In the genomic region with DNA sequence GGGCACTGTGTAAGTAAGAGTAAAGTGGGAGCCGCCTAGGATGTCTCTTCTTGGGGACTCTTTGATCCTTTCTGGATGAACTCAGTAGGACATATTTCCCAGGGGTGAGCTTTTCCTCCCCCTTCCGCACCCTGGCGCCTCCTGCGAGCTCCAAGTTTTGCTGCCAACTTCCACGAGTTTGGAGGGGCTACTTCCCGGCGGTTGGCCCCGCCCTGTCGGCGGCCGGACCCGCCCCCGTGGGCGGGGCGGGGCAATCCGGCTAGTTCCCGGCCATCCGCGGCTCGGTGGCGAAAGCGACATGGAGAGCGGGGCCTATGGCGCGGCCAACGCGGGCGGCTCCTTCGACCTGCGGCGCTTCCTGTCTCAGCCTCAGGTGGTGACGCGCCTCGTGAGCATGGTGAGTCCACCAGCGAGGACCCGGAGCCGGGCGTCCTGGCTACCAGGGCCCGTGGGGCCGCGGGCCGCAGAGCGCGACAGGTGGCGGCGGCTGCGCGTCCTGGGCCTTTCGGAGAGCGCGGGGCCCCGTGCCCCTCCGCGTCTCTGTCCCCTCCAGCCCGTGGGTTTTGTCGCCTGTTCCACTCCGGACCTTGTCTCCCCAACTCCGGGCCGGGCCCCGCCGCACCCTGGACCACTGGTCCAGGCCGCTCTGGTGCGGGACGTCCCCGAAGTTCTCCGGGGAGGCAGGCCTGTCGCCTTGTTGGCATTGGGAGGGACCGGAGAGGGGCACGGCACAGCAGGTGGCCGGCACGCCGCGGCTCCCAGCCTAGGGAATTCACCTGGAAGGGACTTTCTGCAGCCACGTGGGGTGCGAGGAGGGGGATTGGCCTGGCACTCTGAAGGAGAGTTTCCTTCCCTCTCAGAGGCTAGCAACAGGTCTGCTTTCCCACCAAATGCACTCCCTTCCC, we compare ENCODE assay signal across 8 mouse cellular contexts. TPM values are rescaled to one million over a fixed set of nuclear protein-coding genes. Genes with fewer than 3 reads are reported as not detected.
A peak's percentile ranks its signal among the peaks of the same experiment; 100 is the strongest.
DNase-seq lines count a peak whose midpoint lies in the region; ATAC-seq and TF ChIP-seq lines count a peak whose summit lies in the region.

Gene Gm20708, plus strand, starts transcription at position 262 of the 905 bp plus-strand sequence.
Gene Syngr2, plus strand, starts transcription at position 262 of the 905 bp plus-strand sequence.

- H3K79me2 ChIP-seq in C2C12 (ENCODE audit: control insufficient read depth, insufficient read depth), result peaks cover 53% of the 10 kb centered on the region

- WGBS in embryonic facial prominence, embryonic 15.5 days, result under 1% methylated on average over 73 of the region's 75 CpGs
- WGBS in heart, embryonic 15.5 days, result 0% methylated on average over 75 of the region's 75 CpGs
- WGBS in kidney, postnatal 0 days, result under 1% methylated on average over 64 of the region's 75 CpGs

- TF ChIP-seq CTCF in C2C12 (IDR thresholded peaks at IDR 0.05; ENCODE audit: control insufficient read depth, insufficient read depth, insufficient read length), result no peak
- TF ChIP-seq CTCF in kidney, postnatal 0 days (IDR thresholded peaks at IDR 0.05; ENCODE audit: low read depth), result no peak

- peak; percentile 76 for ATAC-seq in embryonic facial prominence, embryonic 15.5 days (ENCODE audit: insufficient number of reproducible peaks, low FRiP score, low TSS enrichment, low read depth)
- ATAC-seq in heart, embryonic 15.5 days (replicated peaks; ENCODE audit: insufficient number of reproducible peaks, insufficient read depth, low FRiP score, low read depth), result peak; percentile 81
- peak; percentile 74 for ATAC-seq in kidney, postnatal 0 days (replicated peaks; ENCODE audit: low FRiP score, low read depth)

- H3K9me3 ChIP-seq in embryonic facial prominence, embryonic 15.5 days (replicated peaks), result no peaks in the 10 kb centered on the region
- H3K9me3 ChIP-seq in heart, embryonic 15.5 days (replicated peaks), result no peaks in the 10 kb centered on the region
- no peaks in the 10 kb centered on the region for H3K9me3 ChIP-seq in kidney, postnatal 0 days (replicated peaks; ENCODE audit: low read length)

- peak within 1 kb of the TSS; percentile 93 for H3K4me3 ChIP-seq in C2C12 (ENCODE audit: insufficient read depth, poor library complexity, severe bottlenecking)
- H3K4me3 ChIP-seq in embryonic facial prominence, embryonic 15.5 days (replicated peaks), result peak within 1 kb of the TSS; percentile 71
- peak within 1 kb of the TSS; percentile 72 for H3K4me3 ChIP-seq in heart, embryonic 15.5 days
- peak within 1 kb of the TSS; percentile 71 for H3K4me3 ChIP-seq in kidney, postnatal 0 days (replicated peaks; ENCODE audit: low read depth, low read length)

- DNase-seq in T-cell, adult 2 months (ENCODE audit: low spot score), result peak; percentile 56
- peak; percentile 82 for DNase-seq in kidney, postnatal 0 days (ENCODE audit: low spot score)
- DNase-seq in lung, postnatal 25 days (ENCODE audit: low spot score), result peak; percentile 68
- DNase-seq in retina, embryonic 14.5 days (ENCODE audit: low spot score), result peak; percentile 85
- peak; percentile 80 for DNase-seq in yolk sac, embryonic 10.5 days (ENCODE audit: low spot score)

- peak within 1 kb of the TSS; percentile 98 for H3K4me2 ChIP-seq in embryonic facial prominence, embryonic 15.5 days (replicated peaks)
- H3K4me2 ChIP-seq in heart, embryonic 15.5 days, result peak within 1 kb of the TSS; percentile 98
- peak within 1 kb of the TSS; percentile 82 for H3K4me2 ChIP-seq in kidney, postnatal 0 days (ENCODE audit: low read length)

- H3K27me3 ChIP-seq in C2C12 (ENCODE audit: control insufficient read depth, insufficient read depth, insufficient read length), result no peaks in the 10 kb centered on the region
- no peaks in the 10 kb centered on the region for H3K27me3 ChIP-seq in embryonic facial prominence, embryonic 15.5 days
- H3K27me3 ChIP-seq in heart, embryonic 15.5 days, result no peaks in the 10 kb centered on the region
- no peaks in the 10 kb centered on the region for H3K27me3 ChIP-seq in kidney, postnatal 0 days (ENCODE audit: insufficient read depth, low read length)

- peak within 1 kb of the TSS; percentile 78 for H3ac ChIP-seq in C2C12 (ENCODE audit: control insufficient read depth, insufficient read length, low read depth)

- peaks cover 30% of the 10 kb centered on the region for H3K36me3 ChIP-seq in C2C12 (ENCODE audit: control insufficient read depth, insufficient read depth)
- peaks cover 27% of the 10 kb centered on the region for H3K36me3 ChIP-seq in embryonic facial prominence, embryonic 15.5 days
- H3K36me3 ChIP-seq in heart, embryonic 15.5 days, result peaks cover 25% of the 10 kb centered on the region
- H3K36me3 ChIP-seq in kidney, postnatal 0 days (ENCODE audit: insufficient read depth, low read length), result peaks cover 20% of the 10 kb centered on the region

- H3K79me3 ChIP-seq in C2C12 (ENCODE audit: low read depth), result peaks cover 25% of the 10 kb centered on the region

- peak within 1 kb of the TSS; percentile 80 for H3K27ac ChIP-seq in embryonic facial prominence, embryonic 15.5 days (replicated peaks)
- H3K27ac ChIP-seq in heart, embryonic 15.5 days, result peak within 1 kb of the TSS; percentile 81
- H3K27ac ChIP-seq in kidney, postnatal 0 days, result peak within 1 kb of the TSS; percentile 75

- H3K9ac ChIP-seq in embryonic facial prominence, embryonic 15.5 days, result peak within 1 kb of the TSS; percentile 41
- H3K9ac ChIP-seq in heart, embryonic 15.5 days, result peak within 1 kb of the TSS; percentile 79
- peak within 1 kb of the TSS; percentile 74 for H3K9ac ChIP-seq in kidney, postnatal 0 days (ENCODE audit: low read depth, low read length)

- H3K4me1 ChIP-seq in embryonic facial prominence, embryonic 15.5 days, result peaks cover 21% of the 10 kb centered on the region
- H3K4me1 ChIP-seq in heart, embryonic 15.5 days (replicated peaks), result peaks cover 33% of the 10 kb centered on the region
- H3K4me1 ChIP-seq in kidney, postnatal 0 days (replicated peaks; ENCODE audit: insufficient read depth, low read length), result peaks cover 3% of the 10 kb centered on the region; the same call in 1 of the 2 replicates

TF ChIP-seq in C2C12, 6 proteins besides CTCF, POLR2A, EP300 and RAD21:
- TF ChIP-seq MYOG (IDR thresholded peaks at IDR 0.05; ENCODE audit: control insufficient read depth, extremely low read depth, insufficient read length) (no peak), MYOD1 (IDR thresholded peaks at IDR 0.05; ENCODE audit: control insufficient read depth, insufficient read length, low read depth) (no peak), FOSL1 (IDR thresholded peaks at IDR 0.05; ENCODE audit: insufficient read depth, low read length, poor library complexity, severe bottlenecking) (no peak), CEBPB (IDR thresholded peaks at IDR 0.05; ENCODE audit: low read depth) (no peak), MAX (IDR thresholded peaks at IDR 0.05) (no peak), USF1 (IDR thresholded peaks at IDR 0.05; ENCODE audit: low read depth) (no peak)

RNA-seq across cellular contexts. Expression of gene Gm20708, which starts in this region (rescaled TPM):
- polyA plus RNA-seq in C2C12 (2012; fragmentation: generic; extraction: Trizol), result 0.16 TPM
- 0.60 and 0.76 TPM in 2 replicates for polyA plus RNA-seq in embryonic facial prominence, embryonic 15.5 days (2015; fragmentation: Nextera tagmentation; extraction: Ambion mirVana)
- polyA plus RNA-seq in heart, embryonic 15.5 days (2015; fragmentation: Nextera tagmentation; extraction: Ambion mirVana), result 0.97 and 1.5 TPM in 2 replicates
- polyA plus RNA-seq in kidney, postnatal 0 days (2015; fragmentation: Nextera tagmentation; extraction: Ambion mirVana), result 0.19 and 0.21 TPM in 2 replicates

RNA-seq across cellular contexts. Expression of gene Syngr2, which starts in this region (rescaled TPM):
- 65.3 TPM for polyA plus RNA-seq in C2C12 (2012; fragmentation: generic; extraction: Trizol)
- polyA plus RNA-seq in embryonic facial prominence, embryonic 15.5 days (2015; fragmentation: Nextera tagmentation; extraction: Ambion mirVana), result 76.1 and 79.6 TPM in 2 replicates
- 84.6 and 105 TPM in 2 replicates for polyA plus RNA-seq in heart, embryonic 15.5 days (2015; fragmentation: Nextera tagmentation; extraction: Ambion mirVana)
- polyA plus RNA-seq in kidney, postnatal 0 days (2015; fragmentation: Nextera tagmentation; extraction: Ambion mirVana), result 107 and 115 TPM in 2 replicates

Comparison
In these comparisons a context has a peak if more than half of its experiments do, and no peak if none do; other contexts are left out.
1. Peak in every context shown above with its lines: DNase-seq, ATAC-seq, H3K4me3 ChIP-seq and H3K27ac ChIP-seq.